Mouse (Mus musculus): ENCODE results near the gene Rc3h1. TPM values are rescaled to one million over a fixed set of nuclear protein-coding genes. Genes with fewer than 3 reads are reported as not detected.
"Not testable (repeated sequence)": the region's sequence is repeated elsewhere in the genome, so short reads cannot be mapped to it uniquely, and the experiment has no call there.

Gene Rc3h1
- polyA plus RNA-seq, 1 experiment: 12.3 TPM

DNA sequence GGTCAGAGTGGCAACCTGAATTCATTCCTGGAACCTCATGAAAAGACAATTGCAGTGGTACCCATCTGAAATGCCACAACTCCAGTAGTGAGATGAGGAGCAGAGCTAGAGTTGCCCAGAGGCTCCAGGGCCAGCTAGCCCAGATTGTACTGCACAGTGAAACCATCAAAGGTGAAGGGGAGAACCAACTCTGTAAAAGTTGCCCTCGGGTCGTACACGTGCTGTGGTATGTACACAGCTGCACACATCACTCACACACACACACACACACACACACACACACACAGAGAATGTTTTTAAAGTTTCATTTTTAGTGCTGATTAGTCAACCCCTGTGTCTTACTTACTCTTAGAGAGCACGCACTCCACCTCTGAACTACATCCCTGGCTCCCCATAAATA is 75.1 kb downstream of the Rc3h1 start:
- H3K4me1 ChIP-seq (ENCODE audit: control insufficient read depth, insufficient read depth, insufficient read length, low read length): no peaks in the 10 kb centered on the region
- no peaks in the 10 kb centered on the region for H3K27me3 ChIP-seq (ENCODE audit: control insufficient read depth, insufficient read depth, low read length)
- peaks cover 1% of the 10 kb centered on the region; the same call in 1 of the 2 replicates for H3K36me3 ChIP-seq (ENCODE audit: control insufficient read depth, insufficient read depth, low read length)
- H3K27ac ChIP-seq (ENCODE audit: insufficient read depth, low read depth, low read length): no peak overlapping the region
- no peak for TF ChIP-seq CTCF (IDR thresholded peaks at IDR 0.05; ENCODE audit: extremely low read depth, insufficient read length, insufficient replicate concordance, low read depth, low read length)
- no peak for TF ChIP-seq POLR2A (IDR thresholded peaks at IDR 0.05; ENCODE audit: low read depth, low read length)
- WGBS: 77% methylated on average over 4 of the region's 4 CpGs
- no peak overlapping the region for H3K4me3 ChIP-seq (ENCODE audit: low read depth, low read length)

DNA sequence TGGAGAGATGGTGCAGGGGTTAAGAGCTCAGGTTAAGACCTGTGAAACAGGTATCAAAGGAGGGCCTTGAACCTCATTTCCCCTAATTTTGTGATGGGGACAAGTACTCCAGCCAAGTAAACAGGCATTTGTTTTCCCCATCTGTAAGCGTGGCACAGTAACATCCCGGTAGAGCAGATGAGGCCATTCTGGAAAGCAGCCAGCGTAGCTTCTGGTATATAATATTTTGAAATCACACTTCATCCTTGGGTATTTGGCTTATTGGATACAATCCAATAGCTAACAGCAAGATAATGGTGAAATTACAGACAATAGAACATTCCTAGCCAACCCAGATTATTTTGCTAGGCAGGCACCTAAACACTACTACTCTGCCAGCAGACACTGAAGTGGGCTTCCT is 76.7 kb downstream of the Rc3h1 start:
- H3K4me1 ChIP-seq (ENCODE audit: control insufficient read depth, insufficient read depth, insufficient read length, low read length): no peaks in the 10 kb centered on the region
- H3K27me3 ChIP-seq (ENCODE audit: control insufficient read depth, insufficient read depth, low read length): no peaks in the 10 kb centered on the region
- no peak for TF ChIP-seq CTCF (IDR thresholded peaks at IDR 0.05; ENCODE audit: extremely low read depth, insufficient read length, insufficient replicate concordance, low read depth, low read length)
- TF ChIP-seq POLR2A (IDR thresholded peaks at IDR 0.05; ENCODE audit: low read depth, low read length): no peak

DNA sequence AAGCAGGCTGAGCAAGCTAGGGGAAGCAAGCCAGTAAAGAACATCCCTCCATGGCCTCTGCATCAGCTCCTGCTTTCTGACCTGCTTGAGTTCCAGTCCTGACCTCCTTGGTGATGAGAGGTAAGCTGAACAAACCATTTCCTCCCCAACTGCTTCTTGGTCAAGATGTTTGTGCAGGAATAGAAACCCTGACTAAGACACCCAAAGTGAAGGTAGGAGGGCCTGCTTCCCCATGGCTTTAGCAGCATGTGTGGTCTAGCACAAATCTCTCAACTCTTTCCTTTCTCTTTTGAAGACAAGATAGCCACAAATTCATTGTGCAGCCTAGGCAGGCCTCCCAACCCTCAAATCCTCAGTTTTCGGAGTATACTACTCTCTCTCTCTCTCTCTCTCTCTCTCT is 78.5 kb downstream of the Rc3h1 start:
- WGBS: 88% methylated on average over 1 of the region's 1 CpGs
- H3K4me3 ChIP-seq (ENCODE audit: low read depth, low read length); H3K36me3 ChIP-seq (ENCODE audit: control insufficient read depth, insufficient read depth, low read length); H3K27ac ChIP-seq (ENCODE audit: insufficient read depth, low read depth, low read length); H3K4me1 ChIP-seq (ENCODE audit: control insufficient read depth, insufficient read depth, insufficient read length, low read length); H3K27me3 ChIP-seq (ENCODE audit: control insufficient read depth, insufficient read depth, low read length): not testable (repeated sequence)

More for the DNA sequence above, 76.7 kb downstream of the Rc3h1 start:
- Histone ChIP-seq H3K36me3 (ENCODE audit: control insufficient read depth, insufficient read depth, low read length) (no peaks in the 10 kb centered on the region), H3K27ac (ENCODE audit: insufficient read depth, low read depth, low read length) (no peak overlapping the region), H3K4me3 (ENCODE audit: low read depth, low read length) (no peak overlapping the region)
- WGBS: 41% methylated on average over 3 of the region's 3 CpGs

- Histone ChIP-seq H3K4me3 (ENCODE audit: low read depth, low read length) (no peak overlapping the region), H3K27me3 (ENCODE audit: control insufficient read depth, insufficient read depth, low read length) (no peaks in the 10 kb centered on the region), H3K36me3 (ENCODE audit: control insufficient read depth, insufficient read depth, low read length) (no peaks in the 10 kb centered on the region), H3K27ac (ENCODE audit: insufficient read depth, low read depth, low read length) (no peak overlapping the region), H3K4me1 (ENCODE audit: control insufficient read depth, insufficient read depth, insufficient read length, low read length) (no peaks in the 10 kb centered on the region)
- no peak for TF ChIP-seq CTCF (IDR thresholded peaks at IDR 0.05; ENCODE audit: extremely low read depth, insufficient read length, insufficient replicate concordance, low read depth, low read length)
- TF ChIP-seq POLR2A (IDR thresholded peaks at IDR 0.05; ENCODE audit: low read depth, low read length): no peak
- WGBS: 82% methylated on average over 6 of the region's 6 CpGs
Measured at GRCm38 (mm10) chr1:160985477-160985876, 79.3 kb downstream of the Rc3h1 start.

DNA sequence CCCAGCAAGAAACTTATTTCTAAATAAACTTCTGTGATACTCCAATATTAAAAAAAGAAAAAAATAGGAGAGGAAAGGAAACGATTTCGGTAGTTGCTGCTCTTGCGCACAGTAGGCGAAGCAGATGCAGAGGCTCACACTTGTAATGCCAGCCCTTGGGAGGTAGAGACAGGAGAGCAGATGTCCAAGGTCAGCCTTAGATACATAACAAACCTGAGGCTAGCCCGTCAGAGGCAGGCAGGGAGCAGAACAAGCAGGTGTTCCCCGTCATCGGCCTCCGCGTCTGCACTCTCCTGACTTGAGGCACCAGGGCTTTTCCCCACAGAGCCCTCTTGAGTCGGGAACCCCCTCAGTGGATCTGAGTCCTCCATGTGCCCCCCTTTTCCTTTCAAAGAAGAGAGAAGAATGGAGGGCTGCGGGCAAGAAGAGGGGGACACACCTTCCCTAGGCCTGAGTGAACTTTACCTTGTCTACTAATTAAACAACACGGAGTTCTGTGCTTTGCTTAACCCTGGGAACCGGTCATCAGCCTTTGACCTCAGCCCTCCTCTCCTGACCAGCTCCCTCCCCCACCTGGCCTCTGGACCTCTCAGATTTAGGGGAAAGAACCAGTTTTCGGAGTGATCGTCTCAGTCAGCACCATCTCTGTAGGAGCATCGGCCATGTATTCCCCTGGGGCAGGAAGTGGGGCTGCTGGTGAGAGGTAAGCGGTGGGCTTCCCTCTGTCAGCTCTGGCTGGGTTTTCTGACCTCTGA is 80.8 kb downstream of the Rc3h1 start:
- TF ChIP-seq CTCF (IDR thresholded peaks at IDR 0.05; ENCODE audit: extremely low read depth, insufficient read length, insufficient replicate concordance, low read depth, low read length) (no peak), POLR2A (IDR thresholded peaks at IDR 0.05; ENCODE audit: low read depth, low read length) (no peak)
- H3K4me1 ChIP-seq (ENCODE audit: control insufficient read depth, insufficient read depth, insufficient read length, low read length): no peaks in the 10 kb centered on the region
- no peak overlapping the region for H3K4me3 ChIP-seq (ENCODE audit: low read depth, low read length)
- no peaks in the 10 kb centered on the region for H3K36me3 ChIP-seq (ENCODE audit: control insufficient read depth, insufficient read depth, low read length)
- no peaks in the 10 kb centered on the region for H3K27me3 ChIP-seq (ENCODE audit: control insufficient read depth, insufficient read depth, low read length)
- no peak overlapping the region for H3K27ac ChIP-seq (ENCODE audit: insufficient read depth, low read depth, low read length)
- 75% methylated on average over 17 of the region's 17 CpGs for WGBS

DNA sequence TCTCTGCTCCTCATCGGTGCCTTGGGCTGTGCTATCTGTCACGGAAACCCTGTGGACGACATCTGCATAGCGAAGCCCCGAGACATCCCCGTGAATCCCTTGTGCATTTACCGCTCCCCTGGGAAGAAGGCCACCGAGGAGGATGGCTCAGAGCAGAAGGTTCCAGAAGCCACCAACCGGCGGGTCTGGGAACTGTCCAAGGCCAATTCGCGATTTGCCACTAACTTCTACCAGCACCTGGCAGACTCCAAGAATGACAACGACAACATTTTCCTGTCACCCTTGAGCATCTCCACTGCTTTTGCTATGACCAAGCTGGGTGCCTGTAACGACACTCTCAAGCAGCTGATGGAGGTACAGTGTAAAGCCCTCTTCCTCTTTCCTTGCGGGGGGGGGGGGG is 83.2 kb downstream of the Rc3h1 start:
- no peaks in the 10 kb centered on the region for H3K4me1 ChIP-seq (ENCODE audit: control insufficient read depth, insufficient read depth, insufficient read length, low read length)
- H3K4me3 ChIP-seq (ENCODE audit: low read depth, low read length): no peak overlapping the region
- no peaks in the 10 kb centered on the region for H3K27me3 ChIP-seq (ENCODE audit: control insufficient read depth, insufficient read depth, low read length)
- no peaks in the 10 kb centered on the region for H3K36me3 ChIP-seq (ENCODE audit: control insufficient read depth, insufficient read depth, low read length)
- no peak overlapping the region for H3K27ac ChIP-seq (ENCODE audit: insufficient read depth, low read depth, low read length)
- no peak for TF ChIP-seq CTCF (IDR thresholded peaks at IDR 0.05; ENCODE audit: extremely low read depth, insufficient read length, insufficient replicate concordance, low read depth, low read length)
- TF ChIP-seq POLR2A (IDR thresholded peaks at IDR 0.05; ENCODE audit: low read depth, low read length): no peak
- 83% methylated on average over 15 of the region's 15 CpGs for WGBS

DNA sequence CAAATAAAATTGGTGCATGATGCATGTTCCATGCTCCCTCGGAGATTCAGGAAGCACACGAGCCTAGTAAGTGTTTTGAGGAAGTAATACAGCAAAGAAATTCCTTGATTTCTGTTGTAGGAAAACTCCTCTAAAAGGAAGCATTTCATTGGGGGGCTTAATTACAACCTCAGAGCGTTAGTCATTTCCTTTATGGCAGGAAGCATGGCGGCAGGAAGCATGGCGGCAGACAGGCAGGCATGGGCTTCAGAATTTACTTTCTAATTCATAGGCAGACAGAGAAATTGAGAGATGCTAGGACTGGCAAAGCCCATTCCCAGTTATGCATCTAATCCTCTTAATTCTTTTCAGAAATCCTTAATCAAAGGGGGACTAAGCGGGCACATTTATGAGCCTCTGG is 87.6 kb downstream of the Rc3h1 start:
- Histone ChIP-seq H3K4me3 (ENCODE audit: low read depth, low read length) (no peak overlapping the region), H3K27me3 (ENCODE audit: control insufficient read depth, insufficient read depth, low read length) (no peaks in the 10 kb centered on the region), H3K27ac (ENCODE audit: insufficient read depth, low read depth, low read length) (no peak overlapping the region), H3K4me1 (ENCODE audit: control insufficient read depth, insufficient read depth, insufficient read length, low read length) (no peaks in the 10 kb centered on the region), H3K36me3 (ENCODE audit: control insufficient read depth, insufficient read depth, low read length) (no peaks in the 10 kb centered on the region)
- 87% methylated on average over 6 of the region's 6 CpGs for WGBS
- TF ChIP-seq CTCF (IDR thresholded peaks at IDR 0.05; ENCODE audit: extremely low read depth, insufficient read length, insufficient replicate concordance, low read depth, low read length) (no peak), POLR2A (IDR thresholded peaks at IDR 0.05; ENCODE audit: low read depth, low read length) (no peak)
